Mouse (Mus musculus) intestine, embryonic 14.5 days (tissue): ENCODE data around the gene Muc4. TPM values are rescaled to one million over a fixed set of nuclear protein-coding genes. Genes with fewer than 3 reads are reported as not detected.
A peak's percentile ranks its signal among the peaks of the same experiment; 100 is the strongest.

Experiments used
- ATAC-seq: fragments of 200-750 bp; cut with Nextera tagmentation; replicated peaks from 2 replicates; pipeline ENCODE4 v1.8.0; 2017; ENCODE audit warnings: low read depth, moderate number of reproducible peaks, moderate TSS enrichment, moderate library complexity; ENCODE audit not compliant: low FRiP score, low TSS enrichment
- DNase-seq: peaks from one replicate; pipeline ENCODE4 v3.0.0-alpha.2; 2018; ENCODE audit warnings: low spot score
- H3K27ac ChIP-seq: fragments of 300-500 bp; sonication (generic); 2 replicates; pipeline ENCODE4 v1.5.1; 2014; ENCODE audit warnings: low read depth, mild to moderate bottlenecking, control low read depth
- H3K27me3 ChIP-seq: fragments of 300-500 bp; sonication (generic); replicated peaks from 2 replicates; pipeline ENCODE4 v1.6.1; 2014; ENCODE audit warnings: low read length, control low read depth; ENCODE audit not compliant: control insufficient read depth, insufficient read depth
- H3K36me3 ChIP-seq: fragments of 300-500 bp; sonication (generic); 2 replicates; pipeline ENCODE4 v1.6.1; 2014; ENCODE audit warnings: low read length, control low read depth; ENCODE audit not compliant: control insufficient read depth, insufficient read depth
- H3K4me1 ChIP-seq: fragments of 300-500 bp; sonication (generic); replicated peaks from 2 replicates; pipeline ENCODE4 v1.6.1; 2014; ENCODE audit warnings: low read length, control low read depth, mixed read lengths; ENCODE audit not compliant: control insufficient read depth, insufficient read depth
- H3K4me2 ChIP-seq: fragments of 300-500 bp; sonication (generic); 2 replicates; pipeline ENCODE4 v1.6.1; 2014; ENCODE audit warnings: low read length
- H3K4me3 ChIP-seq: fragments of 300-500 bp; sonication (generic); 2 replicates; pipeline ENCODE4 v1.5.1; 2014; ENCODE audit warnings: low read depth, low read length, control low read depth, mixed read lengths
- H3K9ac ChIP-seq: fragments of 300-500 bp; sonication (generic); 2 replicates; pipeline ENCODE4 v1.6.1; 2014; ENCODE audit warnings: mild to moderate bottlenecking, low read length
- H3K9me3 ChIP-seq: fragments of 300-500 bp; sonication (generic); 2 replicates; pipeline ENCODE4 v1.6.1; 2016; ENCODE audit warnings: low read length, control low read depth; ENCODE audit not compliant: control insufficient read depth
- WGBS: fragments of 180-500 bp; shearing (Covaris S2); extraction: QIAGEN DNeasy Blood & Tissue Kit; methylation state at CpG from one replicate; pipeline ENCODE4 v1.1.7; 2014; 5-methylcytosine and 5-hydroxymethylcytosine counted together
- polyA plus RNA-seq: library from polyadenylated mRNA; unstranded; fragments of >200 nt; fragmentation: Nextera tagmentation; extraction: Ambion mirVana; gene quantifications from 2 replicates; pipeline ENCODE4 v1.2.1, GENCODE M21; 2014

Gene Muc4
- polyA plus RNA-seq, 1 experiment from 2014 or later, result 3.5 TPM

DNA sequence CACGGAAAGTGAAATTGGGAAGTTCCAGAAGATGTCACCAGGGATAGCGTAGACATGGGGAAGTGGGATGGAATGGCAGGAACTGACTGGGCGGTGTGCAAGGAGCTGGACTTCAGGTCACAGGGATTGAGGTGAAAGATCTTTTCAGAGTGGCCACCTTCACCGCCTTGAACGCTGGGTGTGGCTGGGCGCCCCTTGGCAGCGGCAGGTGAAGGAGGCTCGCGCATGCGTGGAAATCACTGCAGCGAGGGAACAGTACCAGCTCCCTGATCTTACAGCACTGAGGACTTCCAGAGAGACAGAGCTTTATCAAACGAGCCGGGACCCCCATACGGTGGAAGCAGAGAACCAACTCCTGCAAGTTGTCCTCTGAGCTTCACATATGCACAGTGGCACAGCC, 78.9 kb downstream of the Muc4 start:
- WGBS, result 17% methylated on average over 14 of the region's 14 CpGs
- Histone ChIP-seq H3K27me3 (no peaks in the 10 kb centered on the region), H3K9ac (no peak overlapping the region; the same call in 1 of the 2 replicates), H3K36me3 (no peaks in the 10 kb centered on the region), H3K4me2 (peak overlapping the region; percentile 41), H3K4me1 (peaks cover 4% of the 10 kb centered on the region), H3K4me3 (peak overlapping the region; percentile 25), H3K27ac (no peak overlapping the region), H3K9me3 (no peaks in the 10 kb centered on the region)
- ATAC-seq, result no peak
- peak; percentile 66 for DNase-seq

GRCm38 (mm10) chr16:32815160-32815605, 79.5 kb downstream of the Muc4 start:
- 2% methylated on average over 6 of the region's 6 CpGs for WGBS
- Histone ChIP-seq H3K27ac (no peak overlapping the region), H3K27me3 (no peaks in the 10 kb centered on the region), H3K9me3 (no peaks in the 10 kb centered on the region), H3K4me2 (peak overlapping the region; percentile 41), H3K9ac (no peak overlapping the region), H3K4me1 (peaks cover 4% of the 10 kb centered on the region), H3K4me3 (no peak overlapping the region), H3K36me3 (no peaks in the 10 kb centered on the region)
- ATAC-seq (no peak), DNase-seq (peak; percentile 68)

- ATAC-seq, result no peak
- WGBS, result 83% methylated on average over 4 of the region's 4 CpGs
- peaks cover 3% of the 10 kb centered on the region; the same call in 1 of the 2 replicates for H3K36me3 ChIP-seq
- peaks cover 4% of the 10 kb centered on the region for H3K4me1 ChIP-seq
- no peak overlapping the region for H3K4me2 ChIP-seq
- no peaks in the 10 kb centered on the region for H3K27me3 ChIP-seq
- no peaks in the 10 kb centered on the region for H3K9me3 ChIP-seq
- no peak overlapping the region for H3K27ac ChIP-seq
- no peak overlapping the region for H3K9ac ChIP-seq
- DNase-seq, result no peak
- no peak overlapping the region for H3K4me3 ChIP-seq
These were observed 82.3 kb downstream of the Muc4 start for GRCm38 (mm10) chr16:32818036-32818435.

DNA sequence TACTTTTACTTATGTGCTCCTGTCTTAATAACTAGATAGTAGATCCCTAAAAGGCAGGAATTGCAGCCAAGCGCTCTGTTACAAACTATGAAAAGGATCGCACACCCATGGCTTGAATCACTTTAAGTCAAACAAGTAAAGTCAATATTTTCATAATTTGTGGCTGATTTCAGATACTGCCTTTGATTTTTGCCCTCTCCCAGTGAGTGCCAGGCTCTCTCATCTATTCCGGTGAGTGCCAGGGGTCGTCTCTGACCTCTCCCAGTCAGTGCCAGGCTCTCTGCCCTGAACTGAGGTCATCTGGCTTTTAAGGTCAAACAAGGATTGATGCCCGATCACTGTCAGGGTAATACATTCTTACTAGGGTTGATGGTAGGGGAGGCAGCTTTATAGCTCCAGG, 82.8 kb downstream of the Muc4 start:
- H3K27me3 ChIP-seq, result no peaks in the 10 kb centered on the region
- H3K4me2 ChIP-seq, result no peak overlapping the region
- no peaks in the 10 kb centered on the region for H3K9me3 ChIP-seq
- ATAC-seq (no peak), DNase-seq (no peak)
- H3K36me3 ChIP-seq, result peaks cover 7% of the 10 kb centered on the region
- H3K4me1 ChIP-seq, result peaks cover 4% of the 10 kb centered on the region
- 82% methylated on average over 5 of the region's 5 CpGs for WGBS
- no peak overlapping the region for H3K27ac ChIP-seq
- H3K4me3 ChIP-seq, result no peak overlapping the region
- no peak overlapping the region for H3K9ac ChIP-seq

DNA sequence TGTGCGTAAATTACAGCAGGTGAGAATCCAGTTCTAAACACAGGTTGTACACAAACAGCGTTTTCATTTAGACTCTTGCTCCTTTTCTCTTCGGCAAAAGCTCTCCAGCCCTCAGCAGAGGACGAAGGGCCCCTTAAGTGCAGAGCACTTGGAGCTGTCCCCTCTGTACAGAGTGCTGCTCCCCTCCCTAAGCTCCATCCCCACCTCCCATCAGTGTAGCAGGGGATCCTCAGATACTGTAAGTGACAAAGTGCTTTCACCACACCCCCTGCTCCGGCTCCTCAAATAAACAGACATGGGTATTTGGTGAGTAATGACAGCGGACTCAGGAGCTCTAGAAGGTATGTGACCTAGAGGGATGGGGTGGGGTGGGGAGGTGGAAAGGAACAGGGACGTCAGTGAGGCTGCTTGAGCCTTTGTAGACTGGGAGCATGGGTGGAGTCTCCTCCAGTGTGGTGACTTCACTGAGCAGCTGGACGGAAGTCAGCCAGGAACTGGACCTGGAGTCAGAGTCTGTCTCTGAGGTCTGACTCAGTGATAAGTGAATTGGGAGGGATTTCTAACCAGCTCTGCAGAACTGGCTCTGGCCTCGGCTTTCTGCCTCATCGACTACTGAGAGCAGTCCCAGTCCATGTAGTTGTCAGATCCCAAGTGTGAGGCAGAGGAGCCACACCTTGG, 86.2 kb downstream of the Muc4 start:
- DNase-seq, result no peak
- Histone ChIP-seq H3K27me3 (no peaks in the 10 kb centered on the region), H3K4me1 (no peaks in the 10 kb centered on the region), H3K36me3 (peaks cover 40% of the 10 kb centered on the region), H3K4me3 (no peak overlapping the region), H3K9ac (no peak overlapping the region), H3K9me3 (no peaks in the 10 kb centered on the region), H3K4me2 (no peak overlapping the region), H3K27ac (no peak overlapping the region)
- WGBS, result 44% methylated on average over 10 of the region's 10 CpGs
- ATAC-seq, result 0 out of 2 replicates have a peak, but pooled peaks have one; percentile 48

GRCm38 (mm10) chr16:32822450-32822827, 86.8 kb downstream of the Muc4 start:
- no peak overlapping the region for H3K27ac ChIP-seq

DNA sequence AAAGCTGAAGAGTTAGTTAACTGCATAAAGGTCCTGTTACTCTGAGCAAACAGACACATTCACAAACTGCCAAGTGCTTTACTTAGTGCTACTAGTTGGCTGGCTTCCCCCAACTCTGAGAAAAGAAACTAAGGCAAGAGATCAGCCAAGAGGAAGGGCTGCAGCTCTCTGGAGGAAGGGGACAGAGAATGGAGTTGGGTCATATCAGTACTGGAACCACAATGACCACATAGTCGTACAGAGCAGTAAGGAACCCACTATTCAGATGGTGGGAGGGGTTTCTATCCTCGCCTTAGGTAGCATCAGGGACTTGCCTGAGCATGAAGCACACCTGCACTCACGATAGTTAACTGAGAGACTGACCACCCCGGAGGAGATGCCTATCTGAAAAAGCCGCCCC, 87.2 kb downstream of the Muc4 start:
- H3K4me1 ChIP-seq, result no peaks in the 10 kb centered on the region
- DNase-seq (no peak), ATAC-seq (no peak)
- H3K36me3 ChIP-seq, result peaks cover 47% of the 10 kb centered on the region
- no peaks in the 10 kb centered on the region for H3K27me3 ChIP-seq
- 86% methylated on average over 5 of the region's 5 CpGs for WGBS
- H3K27ac ChIP-seq, result no peak overlapping the region
- H3K4me3 ChIP-seq, result no peak overlapping the region
- H3K4me2 ChIP-seq, result no peak overlapping the region
- H3K9me3 ChIP-seq, result no peaks in the 10 kb centered on the region
- no peak overlapping the region for H3K9ac ChIP-seq

More at GRCm38 (mm10) chr16:32822450-32822827, 86.8 kb downstream of the Muc4 start:
- ATAC-seq, result no peak
- no peak for DNase-seq
- WGBS, result 66% methylated on average over 6 of the region's 6 CpGs
- Histone ChIP-seq H3K4me1 (no peaks in the 10 kb centered on the region), H3K36me3 (peaks cover 42% of the 10 kb centered on the region), H3K27me3 (no peaks in the 10 kb centered on the region), H3K9ac (no peak overlapping the region), H3K4me3 (no peak overlapping the region), H3K4me2 (no peak overlapping the region), H3K9me3 (no peaks in the 10 kb centered on the region)

DNA sequence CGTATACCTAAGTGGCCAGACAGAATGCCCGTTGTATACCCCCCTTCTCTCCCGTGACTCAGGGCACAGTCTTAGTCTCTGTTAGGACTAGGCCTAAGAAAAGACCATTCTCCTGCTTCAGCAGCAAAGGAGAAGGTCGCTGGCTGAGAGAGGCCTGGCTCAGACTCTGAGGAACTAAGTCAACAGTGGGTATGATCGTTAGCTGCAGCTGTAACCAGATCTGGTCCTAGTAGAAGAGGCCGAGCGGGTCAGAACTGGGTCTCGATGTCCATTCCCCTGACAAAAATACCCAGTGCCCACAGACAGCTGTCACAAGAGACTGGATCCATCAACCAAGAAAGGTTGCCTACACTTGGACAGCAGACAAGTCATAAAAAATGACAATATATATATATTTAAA, 87.8 kb downstream of the Muc4 start:
- H3K9me3 ChIP-seq, result no peaks in the 10 kb centered on the region
- DNase-seq (no peak), ATAC-seq (no peak)
- H3K27me3 ChIP-seq, result no peaks in the 10 kb centered on the region
- no peak overlapping the region for H3K9ac ChIP-seq
- no peak overlapping the region for H3K4me3 ChIP-seq
- H3K36me3 ChIP-seq, result peaks cover 50% of the 10 kb centered on the region
- no peaks in the 10 kb centered on the region for H3K4me1 ChIP-seq
- no peak overlapping the region for H3K4me2 ChIP-seq
- H3K27ac ChIP-seq, result no peak overlapping the region
- WGBS, result 91% methylated on average over 8 of the region's 8 CpGs

DNA sequence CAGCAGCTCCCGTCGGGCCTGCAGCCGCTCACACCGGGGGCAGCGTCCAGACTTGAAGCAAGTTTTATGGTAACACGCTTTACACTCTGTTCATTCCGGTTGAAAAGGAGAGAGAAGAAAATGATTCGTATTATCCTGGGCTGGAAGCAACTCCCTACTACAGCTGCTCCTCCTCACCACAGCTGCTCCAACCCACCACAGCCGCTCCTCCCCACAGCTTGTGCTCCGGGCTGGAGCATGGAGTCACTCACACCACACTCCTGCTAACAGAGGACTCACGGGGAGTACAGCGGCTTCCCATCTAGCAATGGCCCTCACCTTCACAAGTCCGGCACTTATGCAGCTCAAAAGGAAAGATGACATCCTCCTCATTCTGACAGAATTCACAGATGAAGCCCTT, 88.4 kb downstream of the Muc4 start:
- no peak overlapping the region for H3K4me3 ChIP-seq
- H3K27ac ChIP-seq, result no peak overlapping the region
- ATAC-seq (no peak), DNase-seq (no peak)
- no peaks in the 10 kb centered on the region for H3K9me3 ChIP-seq
- no peak overlapping the region for H3K9ac ChIP-seq
- 94% methylated on average over 13 of the region's 13 CpGs for WGBS
- H3K27me3 ChIP-seq, result no peaks in the 10 kb centered on the region
- H3K4me1 ChIP-seq, result no peaks in the 10 kb centered on the region
- peaks cover 54% of the 10 kb centered on the region for H3K36me3 ChIP-seq
- no peak overlapping the region for H3K4me2 ChIP-seq
